ENCODE assay signal across 8 mouse cellular contexts in genomic region chr7:127876041-127876466, GRCm38 (mm10). TPM values are rescaled to one million over a fixed set of nuclear protein-coding genes. Genes with fewer than 3 reads are reported as not detected.
DNase-seq lines count a peak whose midpoint lies in the region; ATAC-seq and TF ChIP-seq lines count a peak whose summit lies in the region.

Gene Zfp646, plus strand, starts transcription at chr7:127876221.

- ATAC-seq in lung, embryonic 15.5 days (ENCODE audit: borderline replicate concordance, extremely low read depth, low FRiP score, low TSS enrichment) = peak; percentile 91

- H3K9me3 ChIP-seq in E14TG2a.4 (ENCODE audit: low read length) = no peaks in the 10 kb centered on the region
- H3K9me3 ChIP-seq in hindbrain, embryonic 10.5 days = no peaks in the 10 kb centered on the region
- H3K9me3 ChIP-seq in lung, embryonic 15.5 days = no peaks in the 10 kb centered on the region

- no peaks in the 10 kb centered on the region for H3K27me3 ChIP-seq in E14TG2a.4 (ENCODE audit: insufficient read depth, low read length)
- H3K27me3 ChIP-seq in hindbrain, embryonic 10.5 days (ENCODE audit: insufficient read depth, poor library complexity, severe bottlenecking) = no peaks in the 10 kb centered on the region
- no peaks in the 10 kb centered on the region for H3K27me3 ChIP-seq in lung, embryonic 15.5 days

- H3K4me3 ChIP-seq in E14TG2a.4 (replicated peaks; ENCODE audit: low read length) = peak within 1 kb of the TSS; percentile 100
- peak within 1 kb of the TSS; percentile 85 for H3K4me3 ChIP-seq in hindbrain, embryonic 10.5 days
- H3K4me3 ChIP-seq in lung, embryonic 15.5 days = peak within 1 kb of the TSS; percentile 73
- H3K4me3 ChIP-seq in olfactory bulb, adult 2 months (ENCODE audit: insufficient read depth, low read depth, low read length) = peak within 1 kb of the TSS; percentile 90

- H3K36me3 ChIP-seq in E14TG2a.4 (ENCODE audit: insufficient read depth, low read length) = peaks cover 64% of the 10 kb centered on the region
- peaks cover 65% of the 10 kb centered on the region for H3K36me3 ChIP-seq in hindbrain, embryonic 10.5 days
- H3K36me3 ChIP-seq in lung, embryonic 15.5 days = peaks cover 38% of the 10 kb centered on the region

- H3K27ac ChIP-seq in hindbrain, embryonic 10.5 days = peak within 1 kb of the TSS; percentile 98
- peak within 1 kb of the TSS; percentile 98 for H3K27ac ChIP-seq in lung, embryonic 15.5 days
- peak within 1 kb of the TSS; percentile 86 for H3K27ac ChIP-seq in olfactory bulb, adult 2 months (ENCODE audit: insufficient read depth, low read depth, low read length)

- peak within 1 kb of the TSS; percentile 97 for H3K9ac ChIP-seq in lung, embryonic 15.5 days

- TF ChIP-seq POLR2A in olfactory bulb, adult 2 months (IDR thresholded peaks at IDR 0.05; ENCODE audit: insufficient read depth, low read depth, low read length) = no peak

- under 1% methylated on average over 41 of the region's 41 CpGs for WGBS in hindbrain, embryonic 10.5 days
- 1% methylated on average over 41 of the region's 41 CpGs for WGBS in lung, embryonic 15.5 days
- under 1% methylated on average over 41 of the region's 41 CpGs for WGBS in olfactory bulb, adult 2 months

- TF ChIP-seq CTCF in E14TG2a.4 (conservative IDR thresholded peaks at IDR 0.05; ENCODE audit: low read length) = no peak
- TF ChIP-seq CTCF in olfactory bulb, adult 2 months (IDR thresholded peaks at IDR 0.05; ENCODE audit: insufficient read depth, low read depth, low read length) = no peak

- H3K4me2 ChIP-seq in lung, embryonic 15.5 days = peak within 1 kb of the TSS; percentile 69

- DNase-seq in brain, adult 2 months (ENCODE audit: low read depth, low spot score) = peak; percentile 96
- DNase-seq in forelimb bud, embryonic 11.5 days (ENCODE audit: low read depth, low spot score) = peak; percentile 90
- DNase-seq in hindbrain, embryonic 10.5 days (ENCODE audit: low spot score) = peak; percentile 93
- peak; percentile 26 for DNase-seq in layer of hippocampus, adult 9-10 months (ENCODE audit: low spot score)
- peak; percentile 80 for DNase-seq in thymus, postnatal 14 days

- peaks cover 75% of the 10 kb centered on the region for H3K4me1 ChIP-seq in E14TG2a.4 (replicated peaks; ENCODE audit: low read depth, low read length)
- H3K4me1 ChIP-seq in hindbrain, embryonic 10.5 days (replicated peaks) = peaks cover 30% of the 10 kb centered on the region
- peaks cover 25% of the 10 kb centered on the region for H3K4me1 ChIP-seq in lung, embryonic 15.5 days
- H3K4me1 ChIP-seq in olfactory bulb, adult 2 months (ENCODE audit: control insufficient read depth, insufficient read depth, low read length) = peaks cover 3% of the 10 kb centered on the region; the same call in 1 of the 2 replicates

RNA-seq across cellular contexts. Expression of gene Zfp646, which starts in this region (rescaled TPM):
- polyA plus RNA-seq in hindbrain, embryonic 10.5 days (2016; fragmentation: Nextera tagmentation; extraction: Ambion mirVana) = 19.0 and 19.2 TPM in 2 replicates
- polyA plus RNA-seq in lung, embryonic 15.5 days (2015; fragmentation: Nextera tagmentation; extraction: Ambion mirVana) = 11.0 and 11.3 TPM in 2 replicates
- polyA plus RNA-seq in olfactory bulb, adult 2 months (2012; ENCODE audit: insufficient read depth, insufficient read length, low replicate concordance, missing spikeins) = not detected in 2 replicates

Comparison
In these comparisons a context has a peak if more than half of its experiments do, and no peak if none do; other contexts are left out.
1. Peak in every context shown above with its lines: DNase-seq, ATAC-seq, H3K4me3 ChIP-seq and H3K27ac ChIP-seq.
2. DNase-seq: peak in every context shown above with its lines; median percentile 96 in brain, adult 2 months; 93 in hindbrain, embryonic 10.5 days; 90 in forelimb bud, embryonic 11.5 days; 80 in thymus, postnatal 14 days; 26 in layer of hippocampus, adult 9-10 months.